Comparison of ENCODE assay signal across 1 mouse cellular context in genomic region chr10:61826753-61827435, GRCm38 (mm10).
TF ChIP-seq lines count a peak whose summit lies in the region.

No protein-coding gene starts in this region.

TF ChIP-seq in CH12.LX, 34 proteins besides CTCF, POLR2A, EP300 and RAD21 (continued from another document):
- TF ChIP-seq HCFC1 (IDR thresholded peaks at IDR 0.05; ENCODE audit: low read depth, low read length), result peak; percentile 44; the same call in 1 of the 2 replicates
- TF ChIP-seq JUND (conservative IDR thresholded peaks at IDR 0.05; ENCODE audit: low read depth, low read length), result no peak
- no peak for TF ChIP-seq ZC3H11A (IDR thresholded peaks at IDR 0.05; ENCODE audit: low read depth, low read length)
- TF ChIP-seq ZMIZ1 (IDR thresholded peaks at IDR 0.05; ENCODE audit: low read depth, low read length), result no peak
- TF ChIP-seq MAFK (IDR thresholded peaks at IDR 0.05; ENCODE audit: insufficient replicate concordance, low read length), result peak; percentile 86
- 0 out of 2 replicates have a peak, but pooled peaks have one; percentile 57 for TF ChIP-seq SIN3A (IDR thresholded peaks at IDR 0.05; ENCODE audit: low read length)
- peak; percentile 84 for TF ChIP-seq MEF2A (IDR thresholded peaks at IDR 0.05; ENCODE audit: borderline replicate concordance, low read depth, low read length)
- TF ChIP-seq MXI1 (IDR thresholded peaks at IDR 0.05; ENCODE audit: low read depth, low read length), result no peak
- no peak for TF ChIP-seq CHD2 (IDR thresholded peaks at IDR 0.05; ENCODE audit: low read length)
- no peak for TF ChIP-seq RCOR1 (conservative IDR thresholded peaks at IDR 0.05; ENCODE audit: low read depth, low read length)
- TF ChIP-seq GABPA (IDR thresholded peaks at IDR 0.05; ENCODE audit: insufficient replicate concordance, low read depth, low read length), result no peak
- TF ChIP-seq E2F4 (IDR thresholded peaks at IDR 0.05; ENCODE audit: insufficient replicate concordance, low read depth, low read length), result no peak
- 0 out of 2 replicates have a peak, but pooled peaks have one; percentile 85 for TF ChIP-seq CHD1 (IDR thresholded peaks at IDR 0.05; ENCODE audit: low read depth, low read length)
- TF ChIP-seq MAZ (IDR thresholded peaks at IDR 0.05; ENCODE audit: low read depth, low read length), result peak; percentile 66; the same call in 1 of the 2 replicates
- no peak for TF ChIP-seq USF1 (IDR thresholded peaks at IDR 0.05; ENCODE audit: low read depth, low read length)
- TF ChIP-seq PAX5 (IDR thresholded peaks at IDR 0.05; ENCODE audit: low read length), result no peak
